18 mouse cellular contexts compared by ENCODE assay signal in the genomic region with DNA sequence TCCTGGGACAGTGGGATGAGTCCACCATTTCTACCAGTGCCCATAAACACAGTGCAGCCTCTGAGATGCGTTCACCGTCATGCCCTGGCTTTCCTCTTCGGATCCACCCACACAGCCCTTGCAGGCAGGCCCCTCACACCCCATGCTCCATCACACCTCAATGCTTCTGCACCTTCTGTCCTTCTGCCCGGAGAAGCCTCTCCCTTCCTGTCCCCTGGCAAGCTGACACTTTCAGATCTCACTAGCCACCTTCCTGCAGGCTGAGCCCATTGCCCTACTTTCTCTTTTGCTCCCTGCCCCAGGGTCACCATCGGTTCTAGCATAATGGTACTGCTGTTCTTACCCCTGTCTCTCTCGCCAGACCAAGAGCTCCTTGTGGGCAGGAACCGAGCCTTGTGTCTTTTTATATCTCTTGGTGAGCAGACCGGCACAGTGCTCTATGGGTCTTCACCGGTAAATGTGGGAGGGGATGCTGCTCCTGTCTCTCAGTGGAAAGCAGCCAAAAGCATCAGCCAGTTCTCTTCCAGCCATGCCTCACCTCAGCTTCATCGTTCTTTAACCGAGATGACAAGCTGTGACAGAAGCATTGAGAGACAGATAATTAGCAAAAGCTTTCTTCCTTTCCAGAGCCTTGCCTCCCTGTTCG. TPM values are rescaled to one million over a fixed set of nuclear protein-coding genes. Genes with fewer than 3 reads are reported as not detected.
A peak's percentile ranks its signal among the peaks of the same experiment; 100 is the strongest.
DNase-seq lines count a peak whose midpoint lies in the region; ATAC-seq and TF ChIP-seq lines count a peak whose summit lies in the region.
"Had no signal": no experiment of that assay in that cellular context is flagged by ENCODE, and none has a peak within 500 bp of the region (broad histone marks: within the 10 kb centered on the region; RNA-seq: fewer than 3 reads in every experiment).

No protein-coding gene starts in this region.

- no peak overlapping the region for H3K4me3 ChIP-seq in hindbrain, embryonic 13.5 days
- no peak overlapping the region for H3K4me3 ChIP-seq in hindbrain, embryonic 11.5 days (ENCODE audit: low read depth, low read length)
- peak overlapping the region; percentile 7 for H3K4me3 ChIP-seq in cerebellum, adult 2 months (replicated peaks; ENCODE audit: insufficient read depth, low read depth, low read length)
- H3K4me3 ChIP-seq in forebrain, embryonic 16.5 days (replicated peaks; ENCODE audit: low read length): no peak overlapping the region
- no peak overlapping the region for H3K4me3 ChIP-seq in midbrain, embryonic 15.5 days
- H3K4me3 ChIP-seq: heart, embryonic 15.5 days; limb, embryonic 12.5 days; liver, embryonic 15.5 days; neural tube, embryonic 12.5 days had no signal

- H3K4me1 ChIP-seq in hindbrain, embryonic 13.5 days (replicated peaks): peaks cover 18% of the 10 kb centered on the region
- no peaks in the 10 kb centered on the region for H3K4me1 ChIP-seq in hindbrain, embryonic 11.5 days (replicated peaks; ENCODE audit: control insufficient read depth, insufficient read depth, low read length)
- H3K4me1 ChIP-seq in cerebellum, adult 2 months (ENCODE audit: control insufficient read depth, insufficient read depth, low read length): peaks cover 24% of the 10 kb centered on the region
- H3K4me1 ChIP-seq in forebrain, embryonic 16.5 days (replicated peaks; ENCODE audit: control insufficient read depth, insufficient read depth, low read length): peaks cover 7% of the 10 kb centered on the region
- no peaks in the 10 kb centered on the region for H3K4me1 ChIP-seq in midbrain, embryonic 15.5 days
- H3K4me1 ChIP-seq: limb, embryonic 12.5 days; liver, embryonic 15.5 days had no signal

- no peaks in the 10 kb centered on the region for H3K36me3 ChIP-seq in hindbrain, embryonic 13.5 days
- H3K36me3 ChIP-seq in hindbrain, embryonic 11.5 days (ENCODE audit: control insufficient read depth, insufficient read depth, low read length): no peaks in the 10 kb centered on the region
- no peaks in the 10 kb centered on the region for H3K36me3 ChIP-seq in forebrain, embryonic 16.5 days (ENCODE audit: control insufficient read depth, insufficient read depth)
- H3K36me3 ChIP-seq in midbrain, embryonic 15.5 days (replicated peaks): no peaks in the 10 kb centered on the region
- H3K36me3 ChIP-seq: heart, embryonic 15.5 days; limb, embryonic 12.5 days; liver, embryonic 15.5 days; neural tube, embryonic 12.5 days had no signal

- ATAC-seq in hindbrain, embryonic 13.5 days (ENCODE audit: low FRiP score): no peak
- ATAC-seq in hindbrain, embryonic 11.5 days (ENCODE audit: low FRiP score): no peak
- 0 out of 2 replicates have a peak, but pooled peaks have one; percentile 28 for ATAC-seq in forebrain, embryonic 16.5 days
- no peak for ATAC-seq in midbrain, embryonic 15.5 days (replicated peaks)
- ATAC-seq: activated CD4-positive, CD25-positive, alpha-beta regulatory T cell, adult 4 months; CD4-positive, CD25-positive, alpha-beta regulatory T cell, adult 4 months; inflammation-experienced regulatory T-cells, adult 6 months; midbrain, embryonic 16.5 days had no signal

- no peak overlapping the region for H3K4me2 ChIP-seq in hindbrain, embryonic 13.5 days
- H3K4me2 ChIP-seq in hindbrain, embryonic 11.5 days (replicated peaks; ENCODE audit: low read depth, low read length): no peak overlapping the region
- H3K4me2 ChIP-seq in forebrain, embryonic 16.5 days (ENCODE audit: low read length): no peak overlapping the region
- H3K4me2 ChIP-seq in midbrain, embryonic 15.5 days: no peak overlapping the region
- H3K4me2 ChIP-seq: heart, embryonic 15.5 days; limb, embryonic 12.5 days; liver, embryonic 15.5 days; neural tube, embryonic 12.5 days had no signal

- no peaks in the 10 kb centered on the region for H3K9me3 ChIP-seq in hindbrain, embryonic 13.5 days
- no peaks in the 10 kb centered on the region for H3K9me3 ChIP-seq in hindbrain, embryonic 11.5 days (ENCODE audit: control insufficient read depth, low read length)
- no peaks in the 10 kb centered on the region for H3K9me3 ChIP-seq in forebrain, embryonic 16.5 days (ENCODE audit: control insufficient read depth, low read length)
- H3K9me3 ChIP-seq in midbrain, embryonic 15.5 days: no peaks in the 10 kb centered on the region
- H3K9me3 ChIP-seq: heart, embryonic 15.5 days; limb, embryonic 12.5 days; liver, embryonic 15.5 days; neural tube, embryonic 12.5 days had no signal

- H3K9ac ChIP-seq in hindbrain, embryonic 13.5 days: no peak overlapping the region
- no peak overlapping the region for H3K9ac ChIP-seq in hindbrain, embryonic 11.5 days (ENCODE audit: low read depth, low read length)
- H3K9ac ChIP-seq in forebrain, embryonic 16.5 days (replicated peaks; ENCODE audit: low read depth, low read length): no peak overlapping the region
- H3K9ac ChIP-seq in midbrain, embryonic 15.5 days: no peak overlapping the region
- H3K9ac ChIP-seq: heart, embryonic 15.5 days; limb, embryonic 12.5 days; liver, embryonic 15.5 days; neural tube, embryonic 12.5 days had no signal

- TF ChIP-seq POLR2A in brain, embryonic 14.5 days (IDR thresholded peaks at IDR 0.05; ENCODE audit: borderline replicate concordance, extremely low read depth, insufficient read depth, insufficient read length, poor library complexity, severe bottlenecking): no peak
- no peak; the same call in 1 of the 2 replicates for TF ChIP-seq POLR2A in cerebellum, adult 2 months (IDR thresholded peaks at IDR 0.05; ENCODE audit: borderline replicate concordance, insufficient read depth, low read length)

- TF ChIP-seq CTCF in brain, embryonic 14.5 days (IDR thresholded peaks at IDR 0.05; ENCODE audit: borderline replicate concordance, extremely low read depth, insufficient read depth, insufficient read length): no peak
- TF ChIP-seq CTCF in cerebellum, adult 2 months (IDR thresholded peaks at IDR 0.05; ENCODE audit: borderline replicate concordance, insufficient read depth, low read depth, low read length): no peak

- H3K27me3 ChIP-seq in hindbrain, embryonic 13.5 days: no peaks in the 10 kb centered on the region
- no peaks in the 10 kb centered on the region for H3K27me3 ChIP-seq in hindbrain, embryonic 11.5 days (ENCODE audit: control insufficient read depth, insufficient read depth, low read length)
- no peaks in the 10 kb centered on the region for H3K27me3 ChIP-seq in cerebellum, adult 2 months (ENCODE audit: control insufficient read depth, insufficient read depth, low read length)
- no peaks in the 10 kb centered on the region for H3K27me3 ChIP-seq in forebrain, embryonic 16.5 days (replicated peaks; ENCODE audit: control insufficient read depth, insufficient read depth, low read length)
- H3K27me3 ChIP-seq in midbrain, embryonic 15.5 days (replicated peaks): no peaks in the 10 kb centered on the region
- H3K27me3 ChIP-seq: heart, embryonic 15.5 days; liver, embryonic 15.5 days; neural tube, embryonic 12.5 days had no signal

- WGBS in hindbrain, embryonic 13.5 days: 66% methylated on average over 12 of the region's 12 CpGs
- WGBS in hindbrain, embryonic 11.5 days: 70% methylated on average over 12 of the region's 12 CpGs
- 9% methylated on average over 12 of the region's 12 CpGs for WGBS in cerebellum, adult 2 months
- WGBS in forebrain, embryonic 16.5 days: 57% methylated on average over 12 of the region's 12 CpGs
- 69% methylated on average over 12 of the region's 12 CpGs for WGBS in midbrain, embryonic 15.5 days

- H3K27ac ChIP-seq in hindbrain, embryonic 13.5 days: peak overlapping the region; percentile 52
- no peak overlapping the region for H3K27ac ChIP-seq in hindbrain, embryonic 11.5 days (ENCODE audit: low read depth, low read length)
- H3K27ac ChIP-seq in cerebellum, adult 2 months (ENCODE audit: insufficient read depth, low read length): peak overlapping the region; percentile 77
- H3K27ac ChIP-seq in forebrain, embryonic 16.5 days (ENCODE audit: low read length): peak overlapping the region; percentile 49; the same call in 1 of the 2 replicates
- H3K27ac ChIP-seq in midbrain, embryonic 15.5 days: no peak overlapping the region
- H3K27ac ChIP-seq: heart, embryonic 15.5 days; limb, embryonic 12.5 days; liver, embryonic 15.5 days; neural tube, embryonic 12.5 days had no signal

- DNase-seq in hindbrain, embryonic 11.5 days (ENCODE audit: low spot score): no peak
- peak; percentile 55 for DNase-seq in brain, embryonic 14.5 days (ENCODE audit: low read depth)
- peak; percentile 85 to 94 for DNase-seq in cerebellum, adult 2 months
- DNase-seq in urinary bladder, postnatal 4 days (ENCODE audit: low spot score in 2 of 2): no peak
- DNase-seq: embryo, embryonic 11 days; gastrocnemius, postnatal 10 days; kidney, postnatal 25 days had no signal

RNA-seq across cellular contexts. Expression of a gene that starts 34.5 kb away (rescaled TPM):
- polyA plus RNA-seq in hindbrain, embryonic 13.5 days (2015; fragmentation: Nextera tagmentation; extraction: Ambion mirVana): 63.0 and 72.2 TPM in 2 replicates
- polyA plus RNA-seq in hindbrain, embryonic 11.5 days (2014; fragmentation: Nextera tagmentation; extraction: Ambion mirVana): 73.3 and 80.9 TPM in 2 replicates
- polyA plus RNA-seq in brain, embryonic 14.5 days (2012; rRNA removed): 53.9 and 61.9 TPM in 2 replicates
- 88.8 and 92.6 TPM in 2 replicates for polyA plus RNA-seq in cerebellum, adult 2 months (2012; rRNA removed)
- 76.8 and 79.8 TPM in 2 replicates for polyA plus RNA-seq in forebrain, embryonic 16.5 days (2015; fragmentation: Nextera tagmentation; extraction: Ambion mirVana)
- polyA plus RNA-seq in midbrain, embryonic 15.5 days (2015; fragmentation: Nextera tagmentation; extraction: Ambion mirVana): 73.1 and 74.4 TPM in 2 replicates

Comparison
In these comparisons a context has a peak if more than half of its experiments do, and no peak if none do; other contexts are left out.
1. H3K27ac ChIP-seq: peak in hindbrain, embryonic 13.5 days (single experiment), cerebellum, adult 2 months (single experiment) and forebrain, embryonic 16.5 days (single experiment); none in hindbrain, embryonic 11.5 days (single experiment) and midbrain, embryonic 15.5 days (single experiment).
2. DNase-seq: peak in brain, embryonic 14.5 days (single experiment) and cerebellum, adult 2 months (2 of 2); none in hindbrain, embryonic 11.5 days (single experiment) and urinary bladder, postnatal 4 days (0 of 2).